Mouse (Mus musculus): ENCODE data around the gene Smim20.

Gene Smim20

DNA sequence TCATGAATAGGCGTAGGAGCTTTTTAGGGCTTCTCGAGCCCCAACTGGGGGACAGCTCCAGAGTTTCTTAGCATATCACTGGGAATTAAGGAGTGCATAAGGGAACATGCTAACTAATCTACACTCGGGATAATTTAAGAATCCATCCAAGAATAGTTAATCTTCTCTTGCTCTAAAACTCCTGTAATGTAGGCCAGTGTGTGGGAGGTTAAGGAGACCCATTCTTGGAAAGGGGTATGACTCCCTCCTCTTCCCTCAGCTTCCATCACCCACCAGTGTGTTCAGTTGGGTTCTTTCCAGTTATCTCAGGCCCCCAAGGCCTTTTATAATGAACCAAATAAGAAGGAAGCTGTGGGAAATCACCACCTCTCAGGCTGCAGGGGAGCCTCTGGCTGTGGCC is 40.0 kb downstream of the Smim20 start:
- DNase-seq (ENCODE audit: low read depth, low spot score), result no peak

DNA sequence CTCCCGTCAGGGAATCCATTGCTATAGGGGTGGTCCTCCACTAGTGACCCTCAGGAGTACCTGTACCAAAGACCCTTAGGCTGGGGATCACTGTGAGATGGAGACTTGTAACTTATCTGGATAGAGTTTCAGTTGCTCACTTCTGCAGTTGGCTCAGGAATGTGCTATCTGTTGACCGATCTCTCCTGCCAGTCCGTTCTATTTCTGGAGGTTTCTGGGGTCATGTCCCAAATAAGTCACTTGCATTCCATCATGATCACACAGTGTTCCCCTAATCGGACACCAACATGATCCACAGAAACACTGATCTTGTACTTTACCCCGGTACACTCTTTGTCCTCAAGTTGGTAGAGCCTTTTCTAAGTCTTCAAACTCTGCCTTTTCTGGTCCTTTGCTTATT is 40.6 kb downstream of the Smim20 start:
- no peak for DNase-seq (ENCODE audit: low read depth, low spot score)

DNA sequence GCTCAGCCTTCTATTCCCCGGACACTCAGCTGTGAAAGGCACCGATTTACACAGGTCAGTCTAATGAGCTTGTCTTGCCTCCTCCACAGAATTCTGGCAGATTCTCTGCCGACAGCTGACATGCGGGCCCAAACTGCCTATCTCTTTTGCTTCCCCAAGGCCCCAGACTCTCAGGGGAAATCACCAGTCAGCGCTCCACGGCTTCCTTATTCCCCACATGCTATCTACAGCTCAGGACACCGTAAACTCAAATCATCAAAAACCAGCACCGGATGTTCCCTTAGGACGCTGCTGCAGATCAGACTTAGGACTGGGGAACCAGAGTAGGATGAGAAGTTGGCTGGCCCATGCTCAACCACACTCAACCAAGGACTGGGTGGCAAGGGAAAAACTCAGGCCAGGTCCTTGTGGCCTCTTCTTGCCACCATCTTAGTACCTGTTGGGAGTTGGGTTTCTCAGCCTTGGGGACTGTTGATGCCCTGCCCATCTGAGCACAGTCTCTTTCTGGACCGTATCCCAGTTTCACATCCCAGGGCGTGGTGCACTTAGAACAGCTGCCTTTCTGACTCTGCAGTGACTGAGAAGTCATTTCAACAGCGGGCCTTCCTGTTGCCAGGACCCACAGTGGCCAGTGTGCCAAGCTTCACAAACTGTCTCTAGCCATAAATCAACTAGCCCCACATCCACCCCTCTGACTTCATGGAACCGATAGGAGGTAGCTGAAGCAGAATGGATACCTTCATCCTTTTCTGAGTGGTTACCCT is 47.7 kb downstream of the Smim20 start:
- DNase-seq (ENCODE audit: low read depth, low spot score), result no peak

DNA sequence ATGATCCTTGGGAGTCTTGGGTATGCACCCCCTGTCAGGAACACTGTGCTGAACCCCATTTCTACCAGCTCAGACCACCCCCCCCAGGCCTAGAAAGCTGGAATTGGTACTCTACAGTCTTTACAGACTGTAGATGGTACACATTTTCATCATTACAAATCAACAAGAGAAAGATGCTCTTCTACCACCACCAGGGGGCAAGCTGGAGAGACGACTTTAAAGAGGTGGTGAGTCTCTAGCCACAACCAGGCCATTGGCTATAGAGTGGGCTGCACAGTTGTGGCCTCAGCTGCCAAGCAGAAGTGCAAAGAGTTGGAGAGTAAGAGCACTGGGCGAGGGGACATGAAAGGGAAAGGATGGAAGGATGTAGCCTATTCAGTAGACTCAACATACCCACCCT is 48.9 kb downstream of the Smim20 start:
- no peak for DNase-seq (ENCODE audit: low read depth, low spot score)

DNA sequence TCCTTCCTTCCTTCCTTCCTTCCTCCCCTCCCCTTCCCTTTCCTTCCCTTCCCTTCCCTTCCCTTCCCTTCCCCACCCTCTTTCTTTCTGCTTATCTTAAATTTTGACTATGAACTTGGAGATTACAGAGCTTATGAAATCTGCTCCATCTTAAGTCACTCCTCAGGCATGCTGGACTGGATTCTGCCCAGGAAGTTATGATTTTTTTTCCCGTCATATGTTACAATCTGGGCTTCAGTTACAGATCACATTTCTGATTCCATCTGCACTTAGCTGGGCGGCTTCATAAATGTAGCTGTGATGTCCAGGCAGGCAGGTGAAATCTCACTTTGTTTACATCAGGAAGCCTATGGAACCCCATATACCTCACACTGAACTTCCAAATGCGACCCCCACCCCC is 50.5 kb downstream of the Smim20 start:
- no peak for DNase-seq (ENCODE audit: low read depth, low spot score)

DNA sequence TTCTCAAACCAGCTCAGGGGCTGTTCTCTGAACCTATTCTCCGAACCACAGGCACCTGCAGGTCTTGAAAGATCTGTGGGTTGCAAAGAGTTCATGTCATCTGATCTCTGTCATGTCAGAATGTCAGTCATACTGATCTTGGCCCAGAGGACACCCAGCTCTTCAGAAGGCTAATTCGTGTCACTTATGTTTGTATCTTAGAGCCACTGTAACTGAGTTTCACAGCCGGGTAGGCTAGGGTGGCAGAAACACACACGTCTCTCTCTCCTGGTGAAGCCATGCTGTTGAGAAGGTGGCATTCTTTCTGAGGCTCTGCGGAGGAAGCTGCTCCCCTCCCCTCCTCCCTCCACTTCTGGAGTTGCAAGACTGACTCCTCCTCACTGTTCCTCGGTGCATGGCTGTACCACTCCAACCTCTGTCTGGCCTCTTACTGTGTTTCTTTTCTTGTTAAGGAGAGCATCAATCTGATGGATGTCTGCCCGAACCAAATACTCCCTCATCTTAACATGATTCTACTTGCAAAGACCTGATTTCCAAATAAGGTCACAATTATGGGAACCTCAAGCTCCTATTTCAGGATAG is 51.1 kb downstream of the Smim20 start:
- no peak for DNase-seq (ENCODE audit: low read depth, low spot score)

DNA sequence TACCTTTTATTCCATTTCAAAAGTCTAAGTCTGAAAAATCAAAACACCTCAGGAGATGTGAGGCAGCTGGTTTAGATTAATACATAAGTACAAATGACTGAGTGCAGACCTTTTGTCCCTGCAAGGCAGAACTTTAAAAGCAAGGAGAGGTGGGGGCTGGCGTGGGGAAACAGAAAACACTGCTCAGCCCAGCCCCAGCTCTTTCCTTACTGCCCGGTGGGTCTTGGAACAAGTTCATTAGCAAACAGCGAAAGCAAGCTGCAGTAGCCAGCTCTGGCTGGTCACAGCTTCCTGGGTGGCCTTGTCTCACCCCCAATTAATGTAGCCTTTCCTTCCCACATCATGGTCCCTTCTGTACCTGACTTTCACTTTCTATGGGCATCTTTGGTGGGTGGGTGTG is 53.4 kb downstream of the Smim20 start:
- DNase-seq (ENCODE audit: low read depth, low spot score), result no peak

DNA sequence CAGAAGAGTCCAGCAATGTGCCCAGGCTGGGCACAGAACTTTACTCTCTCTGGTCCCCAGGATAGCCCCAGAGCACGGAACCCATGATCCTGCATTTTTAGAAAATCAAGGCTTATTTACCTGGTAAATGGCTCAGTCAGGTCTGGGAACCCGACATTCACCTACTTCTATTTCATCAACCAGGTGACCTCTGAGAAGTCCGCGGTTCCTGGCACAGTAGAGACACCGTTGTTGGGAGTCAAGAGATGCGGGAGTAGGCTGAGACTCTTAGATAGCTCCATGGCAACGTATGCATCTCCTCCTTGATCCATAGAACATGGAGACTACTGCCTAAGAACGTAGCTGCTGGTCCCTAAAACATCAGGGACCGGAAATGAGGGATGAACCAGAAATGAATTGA is 55.0 kb downstream of the Smim20 start:
- no peak for DNase-seq (ENCODE audit: low read depth, low spot score)

DNA sequence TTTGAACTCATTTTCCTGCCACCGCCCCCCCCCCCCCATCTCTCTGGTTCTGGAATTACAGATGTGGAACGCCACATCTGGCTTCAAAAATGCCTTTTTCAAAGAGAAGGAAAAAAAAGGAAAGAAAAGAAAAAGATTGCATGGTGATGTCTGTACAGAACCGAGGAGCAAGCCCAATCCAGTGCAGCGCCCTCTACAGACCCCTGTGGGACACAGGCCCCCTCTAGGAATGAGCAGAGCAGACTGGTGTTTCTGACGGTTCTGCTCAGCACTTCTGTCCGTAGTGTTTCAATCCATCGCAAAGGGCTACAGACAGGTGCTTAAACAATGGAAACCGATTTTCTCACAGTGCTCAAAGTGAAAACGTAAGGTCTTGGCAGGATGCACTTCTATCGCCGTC is 55.6 kb downstream of the Smim20 start:
- no peak for DNase-seq (ENCODE audit: low read depth, low spot score)

DNA sequence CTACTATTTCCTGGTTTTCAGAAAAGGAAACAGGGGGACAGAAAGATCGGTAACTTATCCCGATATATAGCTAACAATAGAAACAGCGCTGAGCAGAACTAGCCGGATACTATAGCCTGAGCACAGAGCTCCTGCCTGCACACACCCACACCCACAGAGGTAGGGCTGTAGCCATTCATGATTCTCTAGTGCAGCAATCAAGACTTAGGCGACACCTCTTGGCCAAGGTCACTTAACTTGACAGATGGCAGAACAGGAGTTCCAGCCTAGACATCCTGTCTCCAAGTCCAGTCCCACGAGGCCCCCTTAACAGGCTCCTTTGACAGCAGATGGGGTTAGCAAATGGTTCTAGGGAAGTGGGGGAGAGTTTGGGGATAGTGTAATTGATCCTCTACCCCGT is 56.2 kb downstream of the Smim20 start:
- no peak for DNase-seq (ENCODE audit: low read depth, low spot score)

DNA sequence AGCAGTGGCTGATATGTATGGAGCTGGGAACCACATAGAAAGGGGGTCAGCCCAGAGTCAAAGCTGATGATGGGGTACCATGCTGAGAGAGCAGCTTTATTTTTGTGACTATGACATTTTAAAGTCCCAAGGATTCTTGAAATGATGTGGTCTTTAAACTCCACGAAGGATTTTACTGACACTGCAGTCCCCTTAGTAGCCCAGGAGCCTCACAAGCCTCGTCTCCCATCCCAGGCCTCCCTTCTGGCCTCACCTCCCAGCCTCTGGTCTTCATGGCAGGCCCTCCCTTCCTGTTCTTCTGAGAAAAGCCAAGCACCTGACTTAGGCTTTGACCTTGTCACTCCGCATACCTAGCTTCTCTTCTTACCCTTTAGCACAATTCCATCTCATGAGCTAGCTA is 57.4 kb downstream of the Smim20 start:
- DNase-seq (ENCODE audit: low read depth, low spot score), result no peak

DNA sequence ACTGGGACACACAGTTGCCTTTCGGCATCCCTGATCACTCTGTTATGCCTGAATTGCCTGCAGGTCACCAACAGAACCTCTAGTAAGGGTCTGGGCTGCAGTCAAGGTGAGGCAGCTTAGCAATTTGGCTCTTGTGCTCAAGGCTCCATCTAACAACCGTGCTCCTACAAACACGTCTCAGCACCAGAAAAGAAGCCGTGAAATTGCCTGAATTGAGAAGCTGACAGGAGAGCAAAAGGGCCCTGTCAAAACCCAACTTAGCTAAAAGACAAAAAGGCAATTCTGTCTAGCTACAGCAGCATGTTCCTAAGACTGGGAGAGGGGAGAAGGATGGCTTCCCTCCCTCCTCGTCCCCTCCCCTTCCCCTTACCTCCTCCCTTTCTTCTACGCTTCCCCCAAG is 57.9 kb downstream of the Smim20 start:
- no peak for DNase-seq (ENCODE audit: low read depth, low spot score)

DNA sequence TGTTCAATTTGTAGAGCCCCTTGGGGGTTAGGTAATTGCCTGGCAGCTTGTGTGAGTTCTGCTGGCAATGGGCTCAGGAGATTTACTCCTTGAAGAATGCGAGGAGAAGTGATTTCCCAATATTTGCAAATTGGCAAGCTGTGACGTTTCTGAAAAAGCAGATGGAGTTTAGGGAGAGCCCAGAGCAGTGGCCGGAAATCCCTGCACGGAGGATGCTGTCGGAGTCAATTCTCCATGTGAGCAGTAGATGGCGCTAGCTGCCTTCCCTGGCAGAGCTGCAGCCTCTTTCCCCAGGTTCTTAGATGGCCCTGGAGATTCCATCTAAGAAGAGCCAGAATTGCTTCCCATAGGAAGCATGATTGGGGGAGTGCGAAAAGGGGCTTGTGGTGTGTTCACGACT is 59.1 kb downstream of the Smim20 start:
- DNase-seq (ENCODE audit: low read depth, low spot score), result peak; percentile 28

DNA sequence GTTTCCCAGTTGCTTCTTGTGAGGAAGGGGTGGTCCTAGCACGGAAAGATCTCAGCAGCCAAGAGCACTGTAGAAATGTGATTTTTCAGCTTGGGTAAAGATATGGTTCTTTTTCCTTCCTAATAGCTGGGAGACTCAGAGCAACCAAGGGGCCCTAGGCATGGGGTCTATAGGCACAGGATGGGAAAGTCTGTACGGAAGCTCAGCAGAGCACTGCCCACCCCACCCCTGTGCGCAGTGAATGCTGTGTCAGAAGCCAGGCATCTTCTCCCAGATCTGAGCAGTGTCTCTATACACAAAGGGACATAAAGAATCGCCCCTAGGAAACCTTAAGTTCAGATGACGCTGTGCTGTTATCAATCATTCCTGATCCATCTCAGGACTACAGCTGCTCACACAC is 59.6 kb downstream of the Smim20 start:
- no peak for DNase-seq (ENCODE audit: low read depth, low spot score)

Measured in retina, adult 2 months (tissue).